Mouse (Mus musculus) cerebellum, adult 2 months (tissue): ENCODE measurements around the gene Btg1.

Experiments
- CTCF ChIP-seq: fragments of 200-500 bp; IDR thresholded peaks from 2 replicates; pipeline ENCODE4 v1.5.1; 2011; ENCODE audit warnings: low read depth, mild to moderate bottlenecking, control low read depth, low read length, moderate library complexity, borderline replicate concordance; ENCODE audit not compliant: insufficient read depth
- POLR2A ChIP-seq: fragments of 200-500 bp; IDR thresholded peaks from 2 replicates; pipeline ENCODE4 v1.6.1; 2011; ENCODE audit warnings: low read length, control low read depth, borderline replicate concordance; ENCODE audit not compliant: insufficient read depth

GRCm38 (mm10) chr10:96655066-96655465, 38.3 kb downstream of the Btg1 start:
- no peak for TF ChIP-seq POLR2A
- TF ChIP-seq CTCF, result no peak
